32 mouse cellular contexts compared by ENCODE assay signal in the genomic region with DNA sequence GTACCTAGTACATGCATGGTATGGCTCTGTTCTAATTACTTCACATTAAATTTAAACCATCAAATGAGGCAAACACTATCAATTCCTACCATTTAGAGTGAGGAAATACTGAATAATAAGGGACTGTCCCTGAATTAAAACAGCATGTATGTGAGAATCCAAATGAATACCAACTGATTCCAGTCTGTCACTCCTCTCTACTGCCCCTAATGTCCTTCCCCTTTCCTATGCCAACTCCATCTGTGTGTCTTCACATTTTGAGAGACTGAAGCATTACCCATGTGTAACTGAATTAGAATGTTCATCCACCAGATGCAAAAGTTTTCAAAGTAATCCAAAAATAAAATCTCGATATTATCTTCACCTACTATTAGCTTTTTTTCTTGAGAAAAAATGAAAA.
"Had no signal": no experiment of that assay in that cellular context is flagged by ENCODE, and none has a peak within 500 bp of the region (broad histone marks: within the 10 kb centered on the region; RNA-seq: fewer than 3 reads in every experiment).

No protein-coding gene starts in this region.

- H3K4me1 ChIP-seq: limb, embryonic 10.5 days; limb, embryonic 12.5 days; limb, embryonic 13.5 days; limb, embryonic 15.5 days; liver, embryonic 12.5 days; liver, embryonic 13.5 days; liver, embryonic 15.5 days; lung, embryonic 15.5 days; megakaryocyte, embryonic 14.5 days; midbrain, embryonic 10.5 days; midbrain, embryonic 12.5 days; midbrain, embryonic 13.5 days; midbrain, embryonic 15.5 days; neural tube, embryonic 12.5 days had no signal

- H3K27me3 ChIP-seq: limb, embryonic 12.5 days; limb, embryonic 13.5 days; limb, embryonic 15.5 days; liver, embryonic 12.5 days; liver, embryonic 13.5 days; liver, embryonic 15.5 days; lung, embryonic 15.5 days; megakaryocyte, embryonic 14.5 days; midbrain, embryonic 12.5 days; midbrain, embryonic 13.5 days; midbrain, embryonic 15.5 days; neural tube, embryonic 12.5 days had no signal

- ATAC-seq: liver, embryonic 12.5 days; liver, postnatal 0 days; lung, postnatal 0 days; midbrain, embryonic 13.5 days; midbrain, embryonic 15.5 days; midbrain, embryonic 16.5 days had no signal

- H3K4me3 ChIP-seq: limb, embryonic 10.5 days; limb, embryonic 12.5 days; limb, embryonic 13.5 days; limb, embryonic 15.5 days; liver, embryonic 12.5 days; liver, embryonic 13.5 days; liver, embryonic 15.5 days; lung, embryonic 15.5 days; megakaryocyte, embryonic 14.5 days; midbrain, embryonic 10.5 days; midbrain, embryonic 12.5 days; midbrain, embryonic 13.5 days; midbrain, embryonic 15.5 days; myocyte; neural tube, embryonic 12.5 days had no signal

- DNase-seq: left cerebral cortex, postnatal 4 days; liver; liver, embryonic 13.5 days; liver, postnatal 0 days; lung, adult 18-20 months; lung, adult 2 months; lung, embryonic 14.5 days; lung, postnatal 10 days; lung, postnatal 14 days; lung, postnatal 36 days; lung, postnatal 4 days; midbrain, embryonic 14.5 days had no signal

- H3K9me3 ChIP-seq: limb, embryonic 10.5 days; limb, embryonic 12.5 days; limb, embryonic 13.5 days; limb, embryonic 15.5 days; liver, embryonic 12.5 days; liver, embryonic 13.5 days; liver, embryonic 15.5 days; lung, embryonic 15.5 days; midbrain, embryonic 10.5 days; midbrain, embryonic 12.5 days; midbrain, embryonic 13.5 days; midbrain, embryonic 15.5 days; neural tube, embryonic 12.5 days had no signal

- H3K4me2 ChIP-seq: limb, embryonic 12.5 days; limb, embryonic 13.5 days; limb, embryonic 15.5 days; liver, embryonic 11.5 days; liver, embryonic 12.5 days; liver, embryonic 13.5 days; liver, embryonic 15.5 days; lung, embryonic 14.5 days; lung, embryonic 15.5 days; midbrain, embryonic 11.5 days; midbrain, embryonic 12.5 days; midbrain, embryonic 13.5 days; midbrain, embryonic 15.5 days; neural tube, embryonic 12.5 days had no signal

- H3K27ac ChIP-seq: limb, embryonic 10.5 days; limb, embryonic 12.5 days; limb, embryonic 13.5 days; limb, embryonic 15.5 days; liver, embryonic 12.5 days; liver, embryonic 13.5 days; liver, embryonic 14.5 days; liver, embryonic 15.5 days; lung, embryonic 15.5 days; macrophage; midbrain, embryonic 10.5 days; midbrain, embryonic 12.5 days; midbrain, embryonic 13.5 days; midbrain, embryonic 15.5 days; neural tube, embryonic 12.5 days had no signal

- H3K9ac ChIP-seq: limb, embryonic 12.5 days; limb, embryonic 13.5 days; limb, embryonic 15.5 days; liver, embryonic 12.5 days; liver, embryonic 13.5 days; liver, embryonic 14.5 days; liver, embryonic 15.5 days; liver, postnatal 0 days; lung, embryonic 14.5 days; lung, embryonic 15.5 days; midbrain, embryonic 12.5 days; midbrain, embryonic 13.5 days; midbrain, embryonic 15.5 days; neural tube, embryonic 12.5 days had no signal

- H3K36me3 ChIP-seq: limb, embryonic 10.5 days; limb, embryonic 12.5 days; limb, embryonic 13.5 days; limb, embryonic 15.5 days; liver, embryonic 12.5 days; liver, embryonic 13.5 days; liver, embryonic 15.5 days; lung, embryonic 15.5 days; midbrain, embryonic 10.5 days; midbrain, embryonic 12.5 days; midbrain, embryonic 13.5 days; midbrain, embryonic 15.5 days; neural tube, embryonic 12.5 days had no signal
